Mouse (Mus musculus) skeletal muscle tissue, postnatal 0 days (tissue): ENCODE data around the gene Akap14. TPM values are rescaled to one million over a fixed set of nuclear protein-coding genes. Genes with fewer than 3 reads are reported as not detected.

ENCODE experiments used
- polyA plus RNA-seq: library from polyadenylated mRNA; unstranded; fragments of >200 nt; fragmentation: Nextera tagmentation; extraction: Ambion mirVana; gene quantifications from 2 replicates; pipeline ENCODE4 v1.2.1, GENCODE M21; 2015

Gene Akap14
- polyA plus RNA-seq: not detected in 2 replicates

GRCm38 (mm10) chrX:37168742-37169141 is at the start of gene Akap14:
TSS of gene Akap14 (minus strand) at chrX:37168842.

DNA sequence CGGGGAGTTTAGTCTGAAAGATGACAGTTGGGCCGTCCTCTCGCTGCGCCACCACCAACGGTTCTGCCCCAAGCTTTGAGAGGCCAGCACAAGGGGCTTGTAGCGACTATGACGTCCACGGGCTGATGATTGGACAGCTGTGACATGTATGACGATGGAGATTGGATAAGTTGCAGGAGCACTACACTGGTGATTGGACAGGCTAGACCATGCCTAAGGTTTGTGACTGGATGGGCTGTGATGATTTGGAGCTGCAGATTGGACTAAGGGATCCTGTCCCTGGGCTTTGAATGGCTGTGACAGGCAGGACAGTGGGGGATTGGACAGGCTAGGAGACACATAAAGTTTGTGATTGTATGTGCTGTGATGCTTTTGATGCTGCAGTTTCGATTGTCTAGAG is 42.3 kb upstream of the Akap14 start, which contains the start of gene Gm9:
Gene Gm9, minus strand, starts transcription at position 101 of the 400 bp plus-strand sequence.

GRCm38 (mm10) chrX:37191105-37191743 is 22.6 kb upstream of the Akap14 start, which contains the start of the genes Ndufa1 and Rnf113a1:
TSS of gene Ndufa1 (minus strand) at chrX:37191163.
TSS of gene Rnf113a1 (plus strand) at chrX:37191245.

GRCm38 (mm10) chrX:37126671-37127358 is 41.8 kb downstream of the Akap14 start, which contains the start of gene Nkap:
TSS of gene Nkap (plus strand) at chrX:37126795.

GRCm38 (mm10) chrX:37110193-37110880 is 58.3 kb downstream of the Akap14 start, which contains the start of gene Upf3b:
TSS of gene Upf3b (minus strand) at chrX:37110322.

Other genes starting within 250 kb of the Akap14 start
- 7.7 and 12.2 TPM in 2 replicates for gene Sept6, start 177.0 kb downstream of the Akap14 start, polyA plus RNA-seq
- gene Sowahd, start 120.0 kb downstream of the Akap14 start, polyA plus RNA-seq: 0.45 and 2.4 TPM in 2 replicates
- 424 and 466 TPM in 2 replicates for gene Rpl39, start 83.4 kb downstream of the Akap14 start, polyA plus RNA-seq
- gene Upf3b, start 58.5 kb downstream of the Akap14 start, polyA plus RNA-seq: 7.7 and 8.2 TPM in 2 replicates
- 9.0 and 9.9 TPM in 2 replicates for gene Nkap, start 42.0 kb downstream of the Akap14 start, polyA plus RNA-seq
- 757 and 886 TPM in 2 replicates for gene Ndufa1, start 22.3 kb upstream of the Akap14 start, polyA plus RNA-seq
- 5.4 and 5.5 TPM in 2 replicates for gene Rnf113a1, start 22.4 kb upstream of the Akap14 start, polyA plus RNA-seq
- not detected in 2 replicates for gene Gm9, start 42.2 kb upstream of the Akap14 start, polyA plus RNA-seq
- not detected in 2 replicates for gene Rhox1, start 53.4 kb upstream of the Akap14 start, polyA plus RNA-seq
- not detected in 2 replicates for gene Rhox2a, start 76.1 kb upstream of the Akap14 start, polyA plus RNA-seq
- not detected in 2 replicates for gene Rhox3a, start 81.1 kb upstream of the Akap14 start, polyA plus RNA-seq
- not detected in 2 replicates for gene Rhox4a, start 96.5 kb upstream of the Akap14 start, polyA plus RNA-seq
- gene Rhox3a2, start 211.2 kb upstream of the Akap14 start, polyA plus RNA-seq: 0.68 TPM in 1 of 2 replicates, not detected in the other
- gene Rhox4a2, start 222.0 kb upstream of the Akap14 start, polyA plus RNA-seq: not detected in 2 replicates
- gene Rhox2b, start 243.2 kb upstream of the Akap14 start, polyA plus RNA-seq: not detected in 2 replicates